Comparison of ENCODE assay signal across 24 mouse cellular contexts in the genomic region with DNA sequence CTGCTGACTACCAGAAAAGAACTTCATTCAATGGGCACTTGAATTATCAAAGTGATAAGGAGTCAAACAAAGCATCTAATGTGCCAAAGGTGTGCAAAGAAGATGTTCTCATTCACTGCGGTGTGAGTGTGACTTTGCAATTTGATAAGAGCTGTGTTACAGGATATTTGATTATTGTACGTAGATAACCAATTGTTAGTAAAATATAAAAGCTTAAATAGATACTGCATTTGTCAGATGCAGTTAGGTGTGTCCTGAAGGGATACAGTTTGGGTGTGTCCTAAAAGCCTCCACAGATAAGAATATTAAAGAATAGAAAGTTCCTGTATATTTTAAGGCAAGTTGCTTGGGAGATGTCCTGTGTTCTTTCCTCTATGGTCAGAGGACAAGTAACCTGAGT. TPM values are rescaled to one million over a fixed set of nuclear protein-coding genes. Genes with fewer than 3 reads are reported as not detected.
DNase-seq lines count a peak whose midpoint lies in the region; ATAC-seq and TF ChIP-seq lines count a peak whose summit lies in the region.
"Had no signal": no experiment of that assay in that cellular context is flagged by ENCODE, and none has a peak within 500 bp of the region (broad histone marks: within the 10 kb centered on the region; RNA-seq: fewer than 3 reads in every experiment).

No protein-coding gene starts in this region.

- H3K79me2 ChIP-seq in MEL (ENCODE audit: control insufficient read depth, insufficient read depth, low read length, poor library complexity), result no peaks in the 10 kb centered on the region

- DNase-seq in heart, adult 11 months, result peak; percentile 1
- no peak for DNase-seq in heart, postnatal 25 days (ENCODE audit: low spot score)
- DNase-seq in MEL (ENCODE audit: low read depth, low spot score), result peak; percentile 17
- DNase-seq in layer of hippocampus, adult 8-10 months (ENCODE audit: low spot score in 2 of 2), result no peak
- no peak for DNase-seq in c-Kit-positive CD71-positive TER-119-positive erythroid progenitor cells, embryonic 14.5 days (ENCODE audit: low spot score)
- no peak for DNase-seq in gastrocnemius, postnatal 10 days
- DNase-seq: adrenal gland, adult 2 months; adrenal gland, adult 8-10 months; adrenal gland, postnatal 10 days; adrenal gland, postnatal 14 days; adrenal gland, postnatal 25 days; adrenal gland, postnatal 36 days; B cell, adult 2 months; cerebellum, adult 11 months; cerebellum, adult 11-12 months; cerebellum, adult 18-20 months; cerebellum, adult 2 months had no signal

- TF ChIP-seq EP300 in MEL (IDR thresholded peaks at IDR 0.05; ENCODE audit: low read depth in 1 of 2, low read length in 2 of 2), result peak; percentile 58 to 76

- 0 out of 2 replicates have a peak, but pooled peaks have one; percentile 29 for ATAC-seq in common myeloid progenitor, adult 5-6 weeks (replicated peaks; ENCODE audit: low read depth, poor library complexity, severe bottlenecking)
- ATAC-seq in megakaryocyte-erythroid progenitor cell, adult 5-6 weeks (replicated peaks; ENCODE audit: low FRiP score, low TSS enrichment, poor library complexity, severe bottlenecking), result peak; percentile 87
- ATAC-seq: activated CD4-positive, CD25-positive, alpha-beta regulatory T cell, adult 4 months; CD4-positive, CD25-positive, alpha-beta regulatory T cell, adult 4 months; Patski had no signal

- no peak overlapping the region for H3K9ac ChIP-seq in MEL (ENCODE audit: control insufficient read depth, low read depth, low read length, poor library complexity, severe bottlenecking)

- H3K4me3 ChIP-seq in MEL (ENCODE audit: control insufficient read depth in 1 of 2, insufficient read depth in 1 of 2, low read depth in 2 of 2, low read length in 2 of 2), result no peak overlapping the region; a peak in 1 of 4 replicates

- H3K36me3 ChIP-seq in MEL (ENCODE audit: control insufficient read depth in 1 of 2, insufficient read depth in 2 of 2, low read length in 2 of 2), result peaks cover 0 to 19% of the 10 kb centered on the region in 2 experiments; a peak in 2 of 4 replicates
- H3K36me3 ChIP-seq: G1E had no signal

- H3K27ac ChIP-seq in MEL (ENCODE audit: control insufficient read depth, low read depth, low read length), result peak overlapping the region; percentile 54; the same call in 1 of the 2 replicates

- no peak for TF ChIP-seq RAD21 in MEL (IDR thresholded peaks at IDR 0.05; ENCODE audit: low read depth, low read length)

- no peak for TF ChIP-seq POLR2A in MEL (IDR thresholded peaks at IDR 0.05; ENCODE audit: control insufficient read depth in 1 of 2, insufficient read depth in 1 of 2, low read depth in 1 of 2, low read length in 2 of 2, poor library complexity in 1 of 2)

- peaks cover 9 to 15% of the 10 kb centered on the region in 2 experiments for H3K4me1 ChIP-seq in MEL (ENCODE audit: control insufficient read depth in 1 of 2, insufficient read depth in 2 of 2, low read length in 2 of 2)

- no peak for TF ChIP-seq CTCF in MEL (IDR thresholded peaks at IDR 0.05 in 2 of 3, conservative IDR thresholded peaks at IDR 0.05 in 1 of 3; ENCODE audit: control insufficient read depth in 1 of 3, insufficient read depth in 1 of 3, low read depth in 2 of 3, low read length in 3 of 3, poor library complexity in 1 of 3, severe bottlenecking in 1 of 3)

- no peaks in the 10 kb centered on the region for H3K27me3 ChIP-seq in MEL (ENCODE audit: control insufficient read depth in 1 of 2, insufficient read depth in 2 of 2, low read length in 2 of 2)
- H3K27me3 ChIP-seq: CH12.LX had no signal

- intact Hi-C loops in heart, postnatal 25 days (cut with DNase I), result no loop called here

- H3K9me3 ChIP-seq in MEL (replicated peaks; ENCODE audit: insufficient read depth, low read length), result no peaks in the 10 kb centered on the region
- H3K9me3 ChIP-seq: G1E had no signal

TF ChIP-seq in MEL, 35 proteins besides CTCF, POLR2A, EP300 and RAD21:
- TF ChIP-seq TBP (IDR thresholded peaks at IDR 0.05; ENCODE audit: low read depth, low read length) (no peak), USF1 (IDR thresholded peaks at IDR 0.05; ENCODE audit: low read depth, low read length) (no peak), SIN3A (IDR thresholded peaks at IDR 0.05; ENCODE audit: low read length) (no peak), MAZ (IDR thresholded peaks at IDR 0.05; ENCODE audit: low read depth, low read length) (no peak), CHD2 (IDR thresholded peaks at IDR 0.05; ENCODE audit: low read length) (no peak), BHLHE40 (IDR thresholded peaks at IDR 0.05; ENCODE audit: borderline replicate concordance, low read depth, low read length) (no peak; the same call in 1 of the 2 replicates), USF2 (IDR thresholded peaks at IDR 0.05; ENCODE audit: borderline replicate concordance in 1 of 2, insufficient read depth in 1 of 2, low read depth in 1 of 2, low read length in 2 of 2) (no peak), RCOR1 (IDR thresholded peaks at IDR 0.05; ENCODE audit: low read depth, low read length) (0 out of 2 replicates have a peak, but pooled peaks have one; percentile 16), MAFK (IDR thresholded peaks at IDR 0.05; ENCODE audit: borderline replicate concordance, low read depth, low read length) (0 out of 2 replicates have a peak, but pooled peaks have one; percentile 10), POLR2AphosphoS2 (IDR thresholded peaks at IDR 0.05; ENCODE audit: low read length) (no peak), KAT2A (conservative IDR thresholded peaks at IDR 0.05; ENCODE audit: low read depth, low read length) (no peak), GATA1 (IDR thresholded peaks at IDR 0.05; ENCODE audit: low read depth, low read length) (peak; percentile 70), TCF12 (IDR thresholded peaks at IDR 0.05; ENCODE audit: low read depth, low read length) (peak; percentile 56; the same call in 1 of the 2 replicates), ZC3H11A (IDR thresholded peaks at IDR 0.05; ENCODE audit: low read depth, low read length) (no peak), ETS1 (IDR thresholded peaks at IDR 0.05; ENCODE audit: low read depth, low read length) (peak; percentile 52)
TF ChIP-seq in MEL: peak in this region for 5.

RNA-seq across cellular contexts. Expression of a gene that starts 53.5 kb away (rescaled TPM):
- 10 to 100 TPM; 51.0 to 53.2 TPM for total RNA-seq in heart, postnatal 25 days (2021)
- total RNA-seq in MEL (2012; rRNA removed), result 9.4 and 9.5 TPM in 2 replicates
- polyA plus RNA-seq in MEL (2012; ENCODE audit: insufficient read depth in 1 of 2, insufficient read length in 2 of 2, low read depth in 1 of 2, low replicate concordance in 2 of 2, missing spikeins in 1 of 2), result 1 to 10 TPM in 1 of 2 experiments, not detected in 1; 8.3 TPM
- 53.4 and 57.9 TPM in 2 replicates for total RNA-seq in common myeloid progenitor, adult 5-6 weeks (2017)
- 17.6 and 24.0 TPM in 2 replicates for total RNA-seq in megakaryocyte-erythroid progenitor cell, adult 5-6 weeks (2014; fragmentation: Nextera tagmentation)
- 34.2 and 53.8 TPM in 2 replicates for total RNA-seq in megakaryocyte-erythroid progenitor cell, adult 5-6 weeks (2017)
- total RNA-seq in layer of hippocampus, adult 8-10 months (2022), result 100 to 1,000 TPM; 163 to 186 (median 170) TPM
- total RNA-seq in gastrocnemius, postnatal 10 days (2021), result 10 to 100 TPM; 12.8 to 14.9 TPM

Comparison
In these comparisons a context has a peak if more than half of its experiments do, and no peak if none do; other contexts are left out.
1. DNase-seq: peak in heart, adult 11 months (single experiment) and MEL (single experiment); none in heart, postnatal 25 days (single experiment), layer of hippocampus, adult 8-10 months (0 of 2), c-Kit-positive CD71-positive TER-119-positive erythroid progenitor cells, embryonic 14.5 days (single experiment) and gastrocnemius, postnatal 10 days (single experiment).